Mouse (Mus musculus): ENCODE measurements at regions not wholly inside any gene's neighbourhood (a gene's known extent, or its start where the extent isn't known, plus 50 kb on each side); places are given as distances from the start of the nearest gene placed in this dataset.

GRCm38 (mm10) chr15:36669748-36670147 lies 337.8 kb downstream of the Zfp706 start:
- ATAC-seq = no peak

GRCm38 (mm10) chr15:36666566-36666965 lies 341.0 kb downstream of the Zfp706 start:
- peak; percentile 85 for ATAC-seq

- ATAC-seq = no peak
Observed at GRCm38 (mm10) chr15:36664391-36664790, 343.2 kb downstream of the Zfp706 start.

GRCm38 (mm10) chr15:36660986-36661385 lies 346.6 kb downstream of the Zfp706 start:
- no peak for ATAC-seq
